Mouse (Mus musculus) thymus, adult 2 months (tissue): ENCODE results near the gene Smad3.

Source experiments
- CTCF ChIP-seq: fragments of 200-500 bp; IDR thresholded peaks from 2 replicates; pipeline ENCODE4 v1.5.1; 2012; ENCODE audit warnings: mild to moderate bottlenecking, control low read depth, low read length, moderate library complexity, borderline replicate concordance; ENCODE audit not compliant: control insufficient read depth, poor library complexity, insufficient read depth; ENCODE audit errors: extremely low read depth
- POLR2A ChIP-seq: fragments of 200-500 bp; IDR thresholded peaks from 2 replicates; pipeline ENCODE4 v1.6.1; 2012; ENCODE audit warnings: mild to moderate bottlenecking, low read length, control low read depth, moderate library complexity; ENCODE audit not compliant: control insufficient read depth, poor library complexity, insufficient read depth; ENCODE audit errors: extremely low read depth

DNA sequence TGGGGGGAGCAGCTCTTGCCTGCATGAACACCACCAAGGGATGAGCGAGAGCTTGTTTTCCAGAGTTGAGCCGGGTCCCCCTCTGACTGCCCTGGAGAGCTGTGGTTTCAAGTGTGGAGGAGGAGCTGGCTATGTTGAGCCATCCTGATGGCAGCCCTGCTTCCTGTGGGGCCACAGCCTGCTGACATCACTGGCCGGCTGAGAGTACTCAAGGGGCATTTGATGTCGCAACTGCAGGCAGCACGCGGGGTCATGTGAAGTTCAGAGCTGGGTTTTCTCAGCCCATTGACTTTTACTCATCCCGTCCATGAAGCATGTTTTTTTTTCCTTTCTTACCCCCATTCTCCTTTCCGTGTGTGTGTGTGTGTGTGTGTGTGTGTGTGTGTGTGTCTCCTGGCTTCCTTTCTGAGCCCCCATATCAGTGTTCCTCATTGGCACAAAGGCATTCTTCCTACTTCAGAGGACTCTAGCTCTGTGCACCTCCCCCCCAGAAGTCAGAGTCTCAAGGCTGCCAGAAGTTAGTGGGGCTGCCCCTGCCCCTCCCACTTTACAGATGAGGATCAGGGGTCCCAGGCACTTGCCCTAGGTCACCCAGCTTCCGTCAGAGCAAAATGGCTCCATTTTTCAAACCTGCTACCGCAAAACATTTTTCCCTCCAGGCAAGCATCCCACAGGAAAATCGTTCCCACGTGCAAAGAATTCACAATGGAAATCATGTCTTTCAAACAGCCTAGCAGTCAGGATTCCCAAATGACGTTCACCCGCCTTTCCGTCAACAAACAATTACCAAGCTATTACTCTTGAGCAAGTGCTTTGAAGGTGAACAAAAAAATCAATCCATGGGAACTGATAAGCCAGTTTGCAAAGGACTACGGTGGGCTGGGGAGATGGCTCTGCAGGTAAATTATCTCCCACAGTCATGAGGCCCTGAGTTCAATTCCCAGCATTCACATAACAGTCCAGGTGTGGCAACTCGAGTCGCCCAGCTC lies 41.4 kb downstream of the Smad3 start:
- TF ChIP-seq CTCF = no peak
- TF ChIP-seq POLR2A = no peak
